Mouse (Mus musculus) testis, adult 2 months (tissue): ENCODE measurements around the gene Ankrd24.

Experiments used
- CTCF ChIP-seq: fragments of 200-500 bp; IDR thresholded peaks from 2 replicates; pipeline ENCODE4 v1.5.1; 2012; ENCODE audit warnings: low read depth, mild to moderate bottlenecking, inconsistent platforms, low read length, moderate library complexity; ENCODE audit not compliant: control insufficient read depth, insufficient read depth, insufficient replicate concordance
- POLR2A ChIP-seq: fragments of 200-500 bp; IDR thresholded peaks from 2 replicates; pipeline ENCODE4 v1.6.1; 2012; ENCODE audit warnings: low read depth, mild to moderate bottlenecking, inconsistent platforms, low read length, moderate library complexity; ENCODE audit not compliant: control insufficient read depth

- TF ChIP-seq CTCF (no peak), POLR2A (0 out of 2 replicates have a peak, but pooled peaks have one; percentile 30)
Observed at GRCm38 (mm10) chr10:81600738-81601203, 27.6 kb upstream of the Ankrd24 start, which contains the start of gene Tle6.
